Mouse (Mus musculus): ENCODE measurements around the gene Gdf9.

Gdf9 gene

DNA sequence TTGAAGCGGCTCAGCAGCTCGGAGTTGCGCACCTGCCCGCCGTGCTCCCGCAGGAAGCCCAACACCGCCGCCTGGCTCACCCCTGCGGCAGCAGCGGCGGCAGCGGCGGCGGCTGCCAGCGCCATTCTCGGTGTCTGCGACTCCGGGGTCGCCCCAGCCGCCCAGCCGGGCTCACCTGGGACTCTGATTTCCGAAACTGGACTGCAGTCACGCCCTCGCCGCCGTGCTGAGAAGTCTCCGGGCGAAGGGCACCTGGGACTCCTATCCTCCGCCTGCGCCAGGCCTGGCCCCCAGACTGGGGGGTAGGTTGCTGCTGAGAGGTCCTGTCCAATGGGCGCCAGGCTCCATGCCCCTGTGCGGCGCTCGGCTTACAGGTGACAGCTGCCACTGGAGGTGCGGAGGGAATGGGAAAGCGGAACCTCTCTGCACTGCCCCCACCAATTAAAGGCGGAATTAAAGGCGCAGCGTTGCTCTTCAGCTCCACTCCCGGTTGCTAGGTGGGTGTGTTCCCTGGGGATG lies 49.0 kb downstream of the Gdf9 start, which contains the start of the genes Gm9945 and Sowaha:
Gene Gm9945, plus strand, starts transcription at position 384 of the 519 bp plus-strand sequence.
Gene Sowaha, minus strand, starts transcription at position 492 of the 519 bp plus-strand sequence.
- TF ChIP-seq GATA4 (IDR thresholded peaks at IDR 0.05; ENCODE audit: insufficient replicate concordance, low read length), result no peak

DNA sequence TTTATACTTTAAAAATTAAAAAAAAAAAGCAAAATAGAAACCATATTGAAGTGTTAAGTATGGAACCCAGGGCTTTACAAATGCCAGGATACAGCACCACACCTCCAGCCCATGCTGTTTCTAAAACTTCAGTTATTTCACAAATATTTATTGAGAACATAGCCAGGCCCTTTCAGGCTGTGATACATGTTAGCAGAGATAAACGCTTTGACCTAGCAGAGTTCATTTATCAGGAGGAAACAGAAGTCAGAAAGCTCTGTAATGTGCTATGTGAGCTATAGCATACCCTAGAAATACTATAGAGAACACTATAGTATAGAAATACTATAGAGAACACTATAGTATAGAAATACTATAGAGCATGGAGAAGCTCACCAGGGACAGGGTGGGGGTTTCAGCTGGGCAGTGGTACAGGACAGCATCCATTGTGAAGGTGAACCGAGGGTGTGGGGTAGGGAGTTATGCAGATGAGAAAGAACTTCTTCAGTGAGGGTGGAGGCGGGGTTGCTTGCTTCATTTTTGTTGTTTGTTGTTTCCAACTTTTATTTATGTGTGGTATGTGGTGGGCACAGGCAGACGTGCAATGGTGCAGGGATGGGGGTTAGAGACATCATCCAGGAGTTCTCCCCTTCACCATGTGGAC lies 50.4 kb downstream of the Gdf9 start:
- no peak for TF ChIP-seq GATA4 (IDR thresholded peaks at IDR 0.05; ENCODE audit: insufficient replicate concordance, low read length)

DNA sequence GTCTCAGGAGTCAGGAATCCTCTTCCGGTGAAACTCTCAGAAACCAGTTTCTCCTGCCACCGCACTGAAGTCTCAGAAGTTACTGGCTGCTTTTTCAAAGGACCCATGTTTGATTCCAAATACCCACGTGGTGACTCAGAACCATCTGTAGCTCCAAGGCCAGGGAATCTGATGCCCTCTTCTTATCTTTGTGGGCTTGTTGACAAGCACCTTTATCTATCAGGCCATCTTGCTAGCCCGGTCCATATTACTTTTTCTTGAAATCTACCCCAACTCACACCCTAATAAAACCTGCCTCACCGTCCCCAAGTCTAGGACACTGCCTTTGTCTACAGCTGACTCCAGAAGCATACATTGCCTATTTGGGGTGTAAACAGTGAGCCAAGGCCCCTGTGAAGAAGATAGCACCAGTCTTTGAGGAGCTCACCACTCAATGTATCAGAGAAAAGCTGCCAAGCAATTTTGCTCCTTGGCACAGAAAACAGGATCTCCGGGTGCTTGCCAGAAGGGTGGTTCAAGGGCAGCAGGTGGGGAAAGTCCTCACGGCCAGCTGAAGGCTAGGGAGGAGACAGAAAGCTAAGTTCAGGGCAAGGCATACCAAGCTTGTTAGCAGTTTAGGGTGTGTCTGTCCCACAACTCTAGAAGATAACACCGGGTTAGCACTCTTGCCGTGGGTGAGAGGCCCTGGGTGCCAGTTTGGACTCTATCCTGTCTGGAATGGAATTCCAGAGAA lies 52.5 kb downstream of the Gdf9 start:
- no peak for TF ChIP-seq GATA4 (IDR thresholded peaks at IDR 0.05; ENCODE audit: insufficient replicate concordance, low read length)

DNA sequence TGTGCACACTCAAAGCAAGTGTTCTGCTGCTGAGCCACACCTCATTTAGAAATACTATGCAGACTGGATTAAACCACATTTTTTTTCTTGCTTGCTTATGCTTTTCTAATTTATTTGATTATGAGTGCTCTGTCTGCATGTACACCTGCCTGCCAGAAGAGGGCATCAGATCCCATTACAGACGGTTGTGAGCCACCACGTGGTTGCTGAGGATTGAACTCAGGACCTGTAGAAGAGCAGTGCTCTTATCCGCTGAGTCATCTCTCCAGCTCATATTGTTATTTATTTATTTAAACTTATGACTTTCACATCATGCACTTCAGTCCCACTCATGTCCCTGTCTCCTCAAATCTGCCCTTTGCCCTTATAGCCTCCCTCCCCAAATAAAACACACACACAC lies 54.9 kb downstream of the Gdf9 start:
- TF ChIP-seq GATA4 (IDR thresholded peaks at IDR 0.05; ENCODE audit: insufficient replicate concordance, low read length), result no peak

DNA sequence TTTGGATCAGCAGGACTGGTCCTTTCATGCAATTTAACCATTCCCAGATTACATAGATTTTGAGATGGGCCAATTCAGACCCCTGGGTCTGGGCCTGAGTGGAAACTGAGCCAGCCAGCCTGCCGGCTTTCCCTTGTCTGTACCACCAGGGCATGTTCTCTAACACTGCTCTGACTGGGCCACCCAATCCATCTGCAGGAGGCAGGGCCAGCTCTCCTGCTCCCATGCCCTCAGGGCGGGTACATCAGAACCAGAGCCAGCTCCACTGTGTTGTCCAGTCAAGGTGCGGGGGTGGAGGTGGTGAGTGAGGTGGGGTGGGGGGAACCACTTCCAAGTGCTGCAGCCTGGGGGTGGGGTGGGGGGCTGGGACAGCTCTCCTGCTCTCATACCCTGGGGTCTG lies 55.5 kb downstream of the Gdf9 start:
- no peak for TF ChIP-seq GATA4 (IDR thresholded peaks at IDR 0.05; ENCODE audit: insufficient replicate concordance, low read length)

DNA sequence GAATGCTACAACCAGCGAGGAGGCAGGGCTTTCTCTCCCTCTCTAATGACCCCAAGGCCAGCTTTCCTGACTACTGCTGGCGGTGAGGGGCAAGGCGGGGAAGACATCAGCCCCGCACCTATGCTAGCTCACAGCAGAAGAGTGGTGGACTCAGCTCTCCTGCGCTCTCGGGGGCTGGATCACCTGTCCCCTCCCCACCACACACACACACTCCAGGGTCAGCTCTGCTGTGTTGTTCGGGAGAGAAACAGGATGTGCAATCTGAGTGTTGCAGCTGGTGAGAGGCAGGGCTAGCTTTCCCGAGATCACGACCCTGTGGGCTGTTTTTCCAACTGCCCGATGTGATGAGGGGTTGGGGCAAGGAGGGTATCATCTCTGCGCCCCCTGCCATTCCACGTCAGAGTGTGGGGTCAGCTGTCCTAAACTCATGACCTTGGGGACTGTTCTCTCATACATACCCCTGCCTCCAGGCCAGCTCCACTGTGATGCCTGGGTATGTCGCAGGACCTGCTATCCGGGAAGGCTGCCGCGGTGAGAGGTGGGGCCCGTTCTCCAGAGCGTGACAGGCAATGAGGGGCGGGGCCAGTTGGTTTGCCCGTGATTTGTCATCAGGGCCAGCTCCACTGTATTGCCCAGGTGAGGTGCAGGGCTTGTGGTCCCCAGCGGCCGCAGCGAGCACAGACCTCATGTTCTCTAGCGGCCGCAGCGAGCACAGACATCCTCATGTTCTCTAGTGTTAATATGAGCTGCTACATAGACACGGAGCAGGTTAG lies 56.2 kb downstream of the Gdf9 start:
- TF ChIP-seq GATA4 (IDR thresholded peaks at IDR 0.05; ENCODE audit: insufficient replicate concordance, low read length), result no peak
